Mouse (Mus musculus) MEL (cell line): ENCODE measurements around the gene Mmab. TPM values are rescaled to one million over a fixed set of nuclear protein-coding genes. Genes with fewer than 3 reads are reported as not detected.

Experiments
- DNase-seq: peaks from one replicate; pipeline ENCODE4 v3.0.0; 2011; ENCODE audit warnings: low read depth, low spot score
- H3K27ac ChIP-seq: 2 replicates; pipeline ENCODE4 v1.5.1; 2012; ENCODE audit warnings: low read depth, mild to moderate bottlenecking, control low read depth, low read length, moderate library complexity; ENCODE audit not compliant: control insufficient read depth
- H3K27me3 ChIP-seq, 2 experiments: fragments of 150-350 bp in 1 of 2; sonication (generic) in 1 of 2; 2 replicates each; pipeline ENCODE4 v1.6.1; 2012; ENCODE audit warnings: low read length in 2 of 2, mild to moderate bottlenecking in 2 of 2, improper control_type of control experiment in 1 of 2, moderate library complexity in 1 of 2; ENCODE audit not compliant: insufficient read depth in 2 of 2, control insufficient read depth in 1 of 2
- H3K36me3 ChIP-seq, 2 experiments: 2 replicates each; pipeline ENCODE4 v1.6.1; 2012 to 2014; ENCODE audit warnings: low read length in 2 of 2, improper control_type of control experiment in 1 of 2, inconsistent platforms in 1 of 2, mild to moderate bottlenecking in 1 of 2; ENCODE audit not compliant: insufficient read depth in 2 of 2, control insufficient read depth in 1 of 2
- H3K4me1 ChIP-seq, 2 experiments: fragments of 150-350 bp in 1 of 2; sonication (generic) in 1 of 2; 2 replicates each; pipeline ENCODE4 v1.6.1; 2012; ENCODE audit warnings: low read length in 2 of 2, improper control_type of control experiment in 1 of 2, mild to moderate bottlenecking in 1 of 2; ENCODE audit not compliant: insufficient read depth in 2 of 2, control insufficient read depth in 1 of 2
- H3K4me3 ChIP-seq, 2 experiments: fragments of 150-350 bp in 1 of 2; sonication (generic) in 1 of 2; 2 replicates each; pipeline ENCODE4 v1.5.1; 2012; ENCODE audit warnings: low read depth in 2 of 2, low read length in 2 of 2, mild to moderate bottlenecking in 2 of 2, moderate library complexity in 2 of 2, control low read depth in 1 of 2, improper control_type of control experiment in 1 of 2; ENCODE audit not compliant: control insufficient read depth in 1 of 2, insufficient read depth in 1 of 2
- H3K79me2 ChIP-seq: 2 replicates; pipeline ENCODE4 v1.6.1; 2012; ENCODE audit warnings: mild to moderate bottlenecking, low read length, moderate library complexity; ENCODE audit not compliant: control insufficient read depth, poor library complexity, insufficient read depth
- H3K9ac ChIP-seq: 2 replicates; pipeline ENCODE4 v1.6.1; 2012; ENCODE audit warnings: low read depth, mild to moderate bottlenecking, control low read depth, low read length, moderate library complexity; ENCODE audit not compliant: control insufficient read depth, poor library complexity, severe bottlenecking
- H3K9me3 ChIP-seq: fragments of 150-350 bp; sonication (generic); replicated peaks from 2 replicates; pipeline ENCODE4 v1.6.1; 2012; ENCODE audit warnings: mild to moderate bottlenecking, low read length, improper control_type of control experiment, moderate library complexity; ENCODE audit not compliant: insufficient read depth
- CHD1 ChIP-seq: IDR thresholded peaks from 2 replicates; pipeline ENCODE4 v1.6.1; 2012; ENCODE audit warnings: low read depth, mild to moderate bottlenecking, inconsistent platforms, low read length, improper control_type of control experiment
- CHD2 ChIP-seq: IDR thresholded peaks from 2 replicates; pipeline ENCODE4 v1.6.1; 2011; ENCODE audit warnings: low read length, improper control_type of control experiment
- CTCF ChIP-seq, 3 experiments: IDR thresholded peaks in 2 of 3; conservative IDR thresholded peaks in 1 of 3; 2 replicates each; pipeline ENCODE4 v1.5.1; 2011 to 2012; ENCODE audit warnings: low read length in 3 of 3, low read depth in 2 of 3, mild to moderate bottlenecking in 2 of 3, improper control_type of control experiment in 1 of 3, inconsistent platforms in 1 of 3, mixed read lengths in 1 of 3, moderate library complexity in 1 of 3; ENCODE audit not compliant: control insufficient read depth in 1 of 3, insufficient read depth in 1 of 3, poor library complexity in 1 of 3, severe bottlenecking in 1 of 3
- KAT2A ChIP-seq: conservative IDR thresholded peaks from 2 replicates; pipeline ENCODE4 v1.6.1; 2012; ENCODE audit warnings: low read depth, low read length, improper control_type of control experiment, inconsistent platforms
- MAX ChIP-seq: IDR thresholded peaks from 2 replicates; pipeline ENCODE4 v1.6.1; 2011; ENCODE audit warnings: low read length, improper control_type of control experiment
- MAZ ChIP-seq: IDR thresholded peaks from 2 replicates; pipeline ENCODE4 v1.6.1; 2012; ENCODE audit warnings: low read depth, mild to moderate bottlenecking, inconsistent platforms, low read length, improper control_type of control experiment
- MEF2A ChIP-seq: IDR thresholded peaks from 2 replicates; pipeline ENCODE4 v1.6.1; 2014; ENCODE audit warnings: low read depth, mild to moderate bottlenecking, inconsistent platforms, low read length, improper control_type of control experiment; ENCODE audit not compliant: poor library complexity, insufficient replicate concordance, severe bottlenecking; ENCODE audit errors: extremely low read depth
- MXI1 ChIP-seq: IDR thresholded peaks from 2 replicates; pipeline ENCODE4 v1.6.1; 2011; ENCODE audit warnings: mild to moderate bottlenecking, low read depth, low read length, improper control_type of control experiment
- MYB ChIP-seq: IDR thresholded peaks from 2 replicates; pipeline ENCODE4 v1.6.1; 2011; ENCODE audit warnings: mild to moderate bottlenecking, low read depth, low read length, improper control_type of control experiment
- POLR2A ChIP-seq, 2 experiments: IDR thresholded peaks; 2 replicates each; pipeline ENCODE4 v1.6.1; 2011 to 2012; ENCODE audit warnings: low read length in 2 of 2, mild to moderate bottlenecking in 2 of 2, control low read depth in 1 of 2, improper control_type of control experiment in 1 of 2, low read depth in 1 of 2, moderate library complexity in 1 of 2; ENCODE audit not compliant: control insufficient read depth in 1 of 2, insufficient read depth in 1 of 2, poor library complexity in 1 of 2
- POLR2AphosphoS5 ChIP-seq: IDR thresholded peaks from 2 replicates; pipeline ENCODE4 v1.6.1; 2012; ENCODE audit warnings: low read depth, borderline replicate concordance, mild to moderate bottlenecking, inconsistent platforms, low read length, moderate library complexity, mixed read lengths
- RAD21 ChIP-seq: IDR thresholded peaks from 2 replicates; pipeline ENCODE4 v1.6.1; 2011; ENCODE audit warnings: mild to moderate bottlenecking, low read depth, low read length, improper control_type of control experiment
- SIN3A ChIP-seq: IDR thresholded peaks from 2 replicates; pipeline ENCODE4 v1.6.1; 2012; ENCODE audit warnings: low read length, improper control_type of control experiment, inconsistent platforms
- SMC3 ChIP-seq: IDR thresholded peaks from 2 replicates; pipeline ENCODE4 v1.6.1; 2011; ENCODE audit warnings: low read depth, low read length, improper control_type of control experiment
- TAL1 ChIP-seq: IDR thresholded peaks from 2 replicates; pipeline ENCODE4 v1.6.1; 2012; ENCODE audit warnings: mild to moderate bottlenecking, inconsistent platforms, low read length, moderate library complexity, mixed read lengths
- UBTF ChIP-seq: IDR thresholded peaks from 2 replicates; pipeline ENCODE4 v1.6.1; 2012; ENCODE audit warnings: low read depth, mild to moderate bottlenecking, inconsistent platforms, low read length, improper control_type of control experiment, moderate library complexity, borderline replicate concordance; ENCODE audit not compliant: insufficient read depth
- ZMIZ1 ChIP-seq: IDR thresholded peaks from 2 replicates; pipeline ENCODE4 v1.6.1; 2012; ENCODE audit warnings: low read depth, mild to moderate bottlenecking, inconsistent platforms, low read length, improper control_type of control experiment, moderate library complexity
- ZNF384 ChIP-seq: IDR thresholded peaks from 2 replicates; pipeline ENCODE4 v1.6.1; 2012; ENCODE audit warnings: low read depth, mild to moderate bottlenecking, inconsistent platforms, low read length, improper control_type of control experiment
- polyA plus RNA-seq, 2 experiments: library from polyadenylated mRNA; stranded (reverse) in 1 of 2; unstranded in 1 of 2; fragments of >175 nt in 1 of 2; fragments of >200 nt in 1 of 2; gene quantifications; 2 replicates each; pipeline versions ENCODE4 v1.2.1 to v1.2.4; 2012; ENCODE audit warnings: low replicate concordance in 2 of 2, low read depth in 1 of 2; ENCODE audit not compliant: insufficient read length in 2 of 2, insufficient read depth in 1 of 2, missing spikeins in 1 of 2
- total RNA-seq: library from RNA; depleted of rRNA; stranded (reverse); fragments of 300-350 nt; gene quantifications from 2 replicates; pipeline ENCODE4 v1.2.3, GENCODE M21; 2012

The Mmab gene
- total and polyA plus RNA-seq, 3 experiments: 10.4 to 21.0 TPM; not detected in 1

DNA sequence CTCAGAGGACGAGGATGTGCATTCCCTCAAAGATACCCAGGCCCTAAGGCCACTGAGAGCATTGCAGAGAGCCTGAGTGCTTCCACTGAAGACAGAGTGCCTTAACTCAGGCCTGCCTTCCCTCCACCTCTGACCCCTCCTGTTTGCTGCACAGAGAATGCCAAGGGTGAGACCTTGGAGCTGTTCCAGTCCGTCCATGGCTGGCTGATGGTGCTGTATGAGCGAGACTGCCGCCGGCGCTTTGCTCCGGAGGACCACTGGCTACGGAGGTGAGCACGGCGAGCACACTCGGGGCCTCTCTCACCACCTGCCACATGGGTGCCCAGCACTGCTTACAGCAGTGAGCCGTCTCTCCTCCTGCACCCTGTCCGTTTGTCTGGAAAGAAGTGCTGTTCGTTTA, 37.3 kb downstream of the Mmab start:
- Histone ChIP-seq H3K79me2 (no peaks in the 10 kb centered on the region), H3K27ac (no peak overlapping the region), H3K9ac (no peak overlapping the region), H3K9me3 (no peaks in the 10 kb centered on the region), H3K4me3 (no peak overlapping the region), H3K36me3 (no peaks in the 10 kb centered on the region; a peak in 1 of 4 replicates), H3K27me3 (no peaks in the 10 kb centered on the region), H3K4me1 (no peaks in the 10 kb centered on the region)
- TF ChIP-seq MAZ (no peak), RAD21 (no peak), KAT2A (no peak), CTCF (IDR thresholded peaks at IDR 0.05 in 2 of 3, conservative IDR thresholded peaks at IDR 0.05 in 1 of 3; ENCODE audit: control insufficient read depth in 1 of 3, insufficient read depth in 1 of 3, low read depth in 2 of 3, low read length in 3 of 3, poor library complexity in 1 of 3, severe bottlenecking in 1 of 3) (no peak), ZNF384 (no peak), ZMIZ1 (no peak), TAL1 (no peak), CHD2 (no peak)
- no peak for DNase-seq

- H3K36me3 ChIP-seq: peaks cover 0 to 2% of the 10 kb centered on the region in 2 experiments; a peak in 2 of 4 replicates
- TF ChIP-seq CHD1 (no peak), UBTF (no peak), MYB (no peak), MAX (no peak), MXI1 (no peak), POLR2A (IDR thresholded peaks at IDR 0.05; ENCODE audit: control insufficient read depth in 1 of 2, insufficient read depth in 1 of 2, low read depth in 1 of 2, low read length in 2 of 2, poor library complexity in 1 of 2) (no peak), SMC3 (no peak)
- H3K27me3 ChIP-seq: no peaks in the 10 kb centered on the region
- H3K79me2 ChIP-seq: no peaks in the 10 kb centered on the region
- H3K4me3 ChIP-seq: no peak overlapping the region
- H3K9ac ChIP-seq: no peak overlapping the region
- no peak overlapping the region for H3K27ac ChIP-seq
- H3K4me1 ChIP-seq: no peaks in the 10 kb centered on the region
- DNase-seq: no peak
- H3K9me3 ChIP-seq: no peaks in the 10 kb centered on the region
These were observed 50.7 kb downstream of the Mmab start for GRCm38 (mm10) chr5:114393169-114393568.

DNA sequence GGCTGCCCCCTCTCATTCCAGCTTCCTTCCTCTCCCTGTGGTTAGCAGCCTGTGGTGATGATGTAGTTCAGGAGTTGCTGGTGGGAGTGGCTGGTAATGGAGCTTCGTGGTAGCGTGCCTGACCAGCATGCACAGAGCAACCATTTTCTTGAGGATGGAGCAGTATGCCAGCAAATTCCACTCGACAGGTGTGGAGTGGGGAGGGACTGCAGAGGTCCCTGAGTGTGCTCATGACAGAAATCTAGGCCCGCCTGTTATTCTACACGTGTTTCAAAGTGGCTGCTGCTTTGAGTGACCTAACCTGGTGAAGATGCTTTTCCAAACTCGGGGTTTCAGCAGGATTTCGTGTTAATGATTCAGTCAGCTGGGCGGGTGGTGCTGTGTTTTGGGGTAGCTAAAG, 59.4 kb downstream of the Mmab start:
- Histone ChIP-seq H3K9me3 (no peaks in the 10 kb centered on the region), H3K79me2 (peaks cover 39% of the 10 kb centered on the region), H3K36me3 (peaks cover under 1 to 7% of the 10 kb centered on the region in 2 experiments; a peak in 3 of 4 replicates), H3K27ac (no peak overlapping the region), H3K4me1 (peaks cover 2 to 10% of the 10 kb centered on the region in 2 experiments), H3K27me3 (no peaks in the 10 kb centered on the region), H3K4me3 (no peak overlapping the region), H3K9ac (no peak overlapping the region)
- no peak for DNase-seq
- TF ChIP-seq MEF2A: no peak
- TF ChIP-seq POLR2AphosphoS5: no peak
- TF ChIP-seq SIN3A: no peak
